In the genomic region with DNA sequence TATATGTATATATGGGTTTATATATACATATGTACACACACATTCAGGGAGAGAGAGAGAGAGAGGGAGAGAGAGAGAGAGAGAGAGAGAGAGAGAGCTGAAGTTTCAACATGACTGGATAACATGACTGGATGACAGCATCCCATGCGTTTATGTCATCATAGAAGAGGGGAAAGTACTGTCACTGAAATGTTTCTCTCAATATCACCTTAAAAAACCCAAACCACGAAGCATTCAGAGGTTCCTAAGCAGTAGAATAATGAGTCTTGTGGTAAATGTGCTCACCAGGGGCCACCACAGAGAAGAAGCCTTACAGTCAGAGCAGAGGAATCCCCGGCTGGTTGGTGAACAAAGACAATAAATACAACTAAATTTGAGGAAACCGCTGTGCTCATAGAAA, we compare ENCODE assay signal across 20 mouse cellular contexts.
DNase-seq lines count a peak whose midpoint lies in the region; TF ChIP-seq lines count a peak whose summit lies in the region.
"Had no signal": no experiment of that assay in that cellular context is flagged by ENCODE, and none has a peak within 500 bp of the region (broad histone marks: within the 10 kb centered on the region; RNA-seq: fewer than 3 reads in every experiment).

No protein-coding gene starts in this region.

- H3K4me2 ChIP-seq in CH12.LX (ENCODE audit: insufficient read depth, low read depth, poor library complexity, severe bottlenecking), result peak overlapping the region; percentile 71

- no peak for TF ChIP-seq POLR2A in testis, adult 2 months (IDR thresholded peaks at IDR 0.05; ENCODE audit: control insufficient read depth, low read depth, low read length)
- TF ChIP-seq POLR2A in CH12.LX (IDR thresholded peaks at IDR 0.05; ENCODE audit: low read depth, low read length), result no peak

- H3K9me3 ChIP-seq in CH12.LX (replicated peaks; ENCODE audit: low read length), result no peaks in the 10 kb centered on the region

- H3K79me2 ChIP-seq in CH12.LX (replicated peaks; ENCODE audit: control insufficient read depth, extremely low read depth, insufficient read depth, poor library complexity, severe bottlenecking), result no peaks in the 10 kb centered on the region

- no peaks in the 10 kb centered on the region for H3K36me3 ChIP-seq in testis, adult 2 months (ENCODE audit: control insufficient read depth, insufficient read depth, low read length)
- no peaks in the 10 kb centered on the region for H3K36me3 ChIP-seq in CH12.LX (replicated peaks in 1 of 2; ENCODE audit: control insufficient read depth in 1 of 2, insufficient read depth in 1 of 2, low read length in 1 of 2)
- H3K36me3 ChIP-seq: G1E had no signal

- TF ChIP-seq RAD21 in CH12.LX (IDR thresholded peaks at IDR 0.05; ENCODE audit: low read depth, low read length), result no peak

- peak overlapping the region; percentile 49; the same call in 1 of the 2 replicates for H3K4me3 ChIP-seq in testis, adult 2 months (ENCODE audit: control insufficient read depth, low read depth, low read length)
- no peak overlapping the region for H3K4me3 ChIP-seq in CH12.LX (replicated peaks in 1 of 3; ENCODE audit: low read depth in 2 of 3, low read length in 2 of 3, poor library complexity in 1 of 3)

- peak; percentile 71 for TF ChIP-seq EP300 in CH12.LX (IDR thresholded peaks at IDR 0.05; ENCODE audit: low read length)

- no peak for TF ChIP-seq CTCF in testis, adult 2 months (IDR thresholded peaks at IDR 0.05; ENCODE audit: control insufficient read depth, insufficient read depth, insufficient replicate concordance, low read depth, low read length)
- no peak for TF ChIP-seq CTCF in CH12.LX (conservative IDR thresholded peaks at IDR 0.05 in 1 of 2, IDR thresholded peaks at IDR 0.05 in 1 of 2; ENCODE audit: low read depth in 2 of 2, low read length in 2 of 2)

- H3K27me3 ChIP-seq in testis, adult 2 months (ENCODE audit: control insufficient read depth, insufficient read depth, low read length), result no peaks in the 10 kb centered on the region
- no peaks in the 10 kb centered on the region for H3K27me3 ChIP-seq in CH12.LX (replicated peaks)

- intact Hi-C loops in gastrocnemius, postnatal 36 days (cut with DNase I), result no loop called here

- DNase-seq in heart, adult 11 months, result peak; percentile 13
- DNase-seq in heart, adult 8-10 months (ENCODE audit: low spot score), result no peak
- DNase-seq in testis, postnatal 14 days (ENCODE audit: low spot score), result no peak
- peak; percentile 82 for DNase-seq in CH12.LX (ENCODE audit: extremely low read depth)
- peak; percentile 16 for DNase-seq in Muller cell, postnatal 12 days (ENCODE audit: inconsistent ontology term)
- DNase-seq in gastrocnemius, postnatal 36 days, result no peak
- no peak for DNase-seq in thymus, postnatal 14 days
- DNase-seq: adrenal gland, adult 2 months; adrenal gland, adult 8-10 months; adrenal gland, postnatal 10 days; adrenal gland, postnatal 14 days; adrenal gland, postnatal 25 days; adrenal gland, postnatal 36 days; B cell, adult 2 months; cerebellum, adult 11 months; cerebellum, adult 11-12 months; cerebellum, adult 18-20 months; cerebellum, adult 2 months had no signal

- no peaks in the 10 kb centered on the region for H3K4me1 ChIP-seq in testis, adult 2 months (ENCODE audit: control insufficient read depth, insufficient read depth, low read length)
- H3K4me1 ChIP-seq in CH12.LX (ENCODE audit: control insufficient read depth in 1 of 2, insufficient read depth in 2 of 2), result peaks cover 23 to 38% of the 10 kb centered on the region in 2 experiments

- no peak overlapping the region for H3K9ac ChIP-seq in CH12.LX (ENCODE audit: insufficient read depth, low read depth)

- dilution Hi-C loops in CH12.LX (cut with MboI; ENCODE audit: extremely low pct_ligation_motif_present, extremely low pct_unique_long_range_greater_than_20kb, low sequenced_read_pairs), result no loop called here

- in situ Hi-C loops in CH12.LX (cut with MboI; ENCODE audit: low pct_ligation_motif_present, low pct_unique_long_range_greater_than_20kb, low sequenced_read_pairs), result no loop called here

- no peak overlapping the region for H3K27ac ChIP-seq in testis, adult 2 months (ENCODE audit: control insufficient read depth, insufficient read depth, low read depth, low read length)
- H3K27ac ChIP-seq in CH12.LX (ENCODE audit: insufficient read depth, low read depth), result no peak overlapping the region

TF ChIP-seq in CH12.LX, 34 proteins besides CTCF, POLR2A, EP300 and RAD21:
- TF ChIP-seq RCOR1 (conservative IDR thresholded peaks at IDR 0.05; ENCODE audit: low read depth, low read length) (no peak), IRF4 (IDR thresholded peaks at IDR 0.05; ENCODE audit: low read depth, low read length) (peak; percentile 94), GABPA (IDR thresholded peaks at IDR 0.05; ENCODE audit: insufficient replicate concordance, low read depth, low read length) (no peak), MYC (IDR thresholded peaks at IDR 0.05; ENCODE audit: low read depth, low read length) (0 out of 2 replicates have a peak, but pooled peaks have one; percentile 20), SIN3A (IDR thresholded peaks at IDR 0.05; ENCODE audit: low read length) (no peak), ZKSCAN1 (IDR thresholded peaks at IDR 0.05; ENCODE audit: borderline replicate concordance, low read depth, low read length) (no peak), NRF1 (IDR thresholded peaks at IDR 0.05; ENCODE audit: low read depth, low read length) (no peak), BHLHE40 (IDR thresholded peaks at IDR 0.05; ENCODE audit: low read depth, low read length) (peak; percentile 87), SMC3 (IDR thresholded peaks at IDR 0.05; ENCODE audit: low read depth, low read length) (no peak), E2F4 (IDR thresholded peaks at IDR 0.05; ENCODE audit: insufficient replicate concordance, low read depth, low read length) (no peak), UBTF (IDR thresholded peaks at IDR 0.05; ENCODE audit: low read depth, low read length) (no peak), USF1 (IDR thresholded peaks at IDR 0.05; ENCODE audit: low read depth, low read length) (no peak), TBP (conservative IDR thresholded peaks at IDR 0.05; ENCODE audit: low read depth, low read length) (no peak), ETS1 (conservative IDR thresholded peaks at IDR 0.05; ENCODE audit: low read depth, low read length) (peak; percentile 96), TCF12 (IDR thresholded peaks at IDR 0.05; ENCODE audit: low read depth, low read length) (peak; percentile 58; the same call in 1 of the 2 replicates), JUN (IDR thresholded peaks at IDR 0.05; ENCODE audit: insufficient read depth, low read depth, low read length) (peak; percentile 81), ZC3H11A (IDR thresholded peaks at IDR 0.05; ENCODE audit: low read depth, low read length) (no peak), CHD2 (IDR thresholded peaks at IDR 0.05; ENCODE audit: low read length) (no peak), CHD1 (IDR thresholded peaks at IDR 0.05; ENCODE audit: low read depth, low read length) (no peak), ZMIZ1 (IDR thresholded peaks at IDR 0.05; ENCODE audit: low read depth, low read length) (no peak), MAX (IDR thresholded peaks at IDR 0.05; ENCODE audit: low read length) (no peak), KAT2A (IDR thresholded peaks at IDR 0.05; ENCODE audit: insufficient replicate concordance, low read length) (no peak), USF2 (conservative IDR thresholded peaks at IDR 0.05; ENCODE audit: low read depth, low read length) (no peak), JUND (conservative IDR thresholded peaks at IDR 0.05; ENCODE audit: low read depth, low read length) (peak; percentile 86), MXI1 (IDR thresholded peaks at IDR 0.05; ENCODE audit: low read depth, low read length) (no peak), POLR2AphosphoS2 (IDR thresholded peaks at IDR 0.05; ENCODE audit: low read depth, low read length) (no peak), PAX5 (IDR thresholded peaks at IDR 0.05; ENCODE audit: low read length) (no peak), ZNF384 (IDR thresholded peaks at IDR 0.05; ENCODE audit: low read depth, low read length) (no peak), MAFK (IDR thresholded peaks at IDR 0.05; ENCODE audit: insufficient replicate concordance, low read length) (peak; percentile 71; the same call in 1 of the 2 replicates), MEF2A (IDR thresholded peaks at IDR 0.05; ENCODE audit: borderline replicate concordance, low read depth, low read length) (peak; percentile 85), HCFC1 (IDR thresholded peaks at IDR 0.05; ENCODE audit: low read depth, low read length) (no peak)

Comparison
In these comparisons a context has a peak if more than half of its experiments do, and no peak if none do; other contexts are left out.
1. DNase-seq: peak in heart, adult 11 months (single experiment), CH12.LX (single experiment) and Muller cell, postnatal 12 days (single experiment); none in heart, adult 8-10 months (single experiment), testis, postnatal 14 days (single experiment), gastrocnemius, postnatal 36 days (0 of 2) and thymus, postnatal 14 days (single experiment).